Mouse (Mus musculus) heart, embryonic 16.5 days (tissue): Measurements from ENCODE around the gene Fam205a1. TPM values are rescaled to one million over a fixed set of nuclear protein-coding genes. Genes with fewer than 3 reads are reported as not detected.

Source experiments
- ATAC-seq: fragments of 200-750 bp; cut with Nextera tagmentation; replicated peaks from 2 replicates; pipeline ENCODE4 v1.8.0; 2017; ENCODE audit warnings: moderate number of reproducible peaks; ENCODE audit not compliant: insufficient read depth, low FRiP score; ENCODE audit errors: extremely low read depth
- H3K27ac ChIP-seq: fragments of 300-500 bp; sonication (generic); 2 replicates; pipeline ENCODE4 v1.5.1; 2014; ENCODE audit warnings: mild to moderate bottlenecking, low read length, control low read depth, moderate library complexity
- H3K27me3 ChIP-seq: fragments of 300-500 bp; sonication (generic); 2 replicates; pipeline ENCODE4 v1.6.1; 2014; ENCODE audit warnings: low read length, mixed read lengths; ENCODE audit not compliant: control insufficient read depth, insufficient read depth
- H3K36me3 ChIP-seq: fragments of 300-500 bp; sonication (generic); 2 replicates; pipeline ENCODE4 v1.6.1; 2014; ENCODE audit not compliant: control insufficient read depth, insufficient read depth
- H3K4me1 ChIP-seq: fragments of 300-500 bp; sonication (generic); 2 replicates; pipeline ENCODE4 v1.6.1; 2014; ENCODE audit warnings: low read length, mixed read lengths; ENCODE audit not compliant: control insufficient read depth, insufficient read depth
- H3K4me2 ChIP-seq: fragments of 300-500 bp; sonication (generic); 2 replicates; pipeline ENCODE4 v1.6.1; 2014; ENCODE audit warnings: low read depth, mild to moderate bottlenecking, control low read depth, low read length
- H3K4me3 ChIP-seq: fragments of 300-500 bp; sonication (generic); 2 replicates; pipeline ENCODE4 v1.5.1; 2014; ENCODE audit warnings: mild to moderate bottlenecking, control low read depth, low read length
- H3K9ac ChIP-seq: fragments of 300-500 bp; sonication (generic); 2 replicates; pipeline ENCODE4 v1.6.1; 2014; ENCODE audit warnings: low read length, control low read depth
- H3K9me3 ChIP-seq: fragments of 300-500 bp; sonication (generic); replicated peaks from 2 replicates; pipeline ENCODE4 v1.6.1; 2016; ENCODE audit warnings: low read length; ENCODE audit not compliant: control insufficient read depth
- WGBS: fragments of 180-500 bp; shearing (Covaris S2); extraction: QIAGEN DNeasy Blood & Tissue Kit; methylation state at CpG from one replicate; pipeline ENCODE4 v1.1.7; 2014; 5-methylcytosine and 5-hydroxymethylcytosine counted together
- polyA plus RNA-seq: library from polyadenylated mRNA; unstranded; fragments of >200 nt; fragmentation: Nextera tagmentation; extraction: Ambion mirVana; gene quantifications from 2 replicates; pipeline ENCODE4 v1.2.1, GENCODE M21; 2015

Gene Fam205a1
- polyA plus RNA-seq, 1 experiment from 2014 or later = not detected

GRCm38 (mm10) chr4:42879829-42880676 is 26.4 kb upstream of the Fam205a1 start:
- Histone ChIP-seq H3K27ac (no peak overlapping the region), H3K4me2 (no peak overlapping the region), H3K9ac (peak overlapping the region; percentile 51; the same call in 1 of the 2 replicates), H3K27me3 (no peaks in the 10 kb centered on the region), H3K4me1 (0 out of 2 replicates have a peak, but pooled peaks cover 2% of the 10 kb centered on the region), H3K9me3 (no peaks in the 10 kb centered on the region), H3K4me3 (no peak overlapping the region), H3K36me3 (no peaks in the 10 kb centered on the region)
- WGBS = 59% methylated on average over 16 of the region's 16 CpGs
- no peak for ATAC-seq

- no peak overlapping the region for H3K9ac ChIP-seq
- no peak for ATAC-seq
- no peak overlapping the region for H3K4me3 ChIP-seq
- no peaks in the 10 kb centered on the region for H3K36me3 ChIP-seq
- no peak overlapping the region for H3K27ac ChIP-seq
- no peaks in the 10 kb centered on the region for H3K9me3 ChIP-seq
- 0 out of 2 replicates have a peak, but pooled peaks cover 2% of the 10 kb centered on the region for H3K4me1 ChIP-seq
- no peaks in the 10 kb centered on the region for H3K27me3 ChIP-seq
- H3K4me2 ChIP-seq = no peak overlapping the region
- 75% methylated on average over 2 of the region's 2 CpGs for WGBS
Observed at GRCm38 (mm10) chr4:42877657-42878056, 24.0 kb upstream of the Fam205a1 start.

DNA sequence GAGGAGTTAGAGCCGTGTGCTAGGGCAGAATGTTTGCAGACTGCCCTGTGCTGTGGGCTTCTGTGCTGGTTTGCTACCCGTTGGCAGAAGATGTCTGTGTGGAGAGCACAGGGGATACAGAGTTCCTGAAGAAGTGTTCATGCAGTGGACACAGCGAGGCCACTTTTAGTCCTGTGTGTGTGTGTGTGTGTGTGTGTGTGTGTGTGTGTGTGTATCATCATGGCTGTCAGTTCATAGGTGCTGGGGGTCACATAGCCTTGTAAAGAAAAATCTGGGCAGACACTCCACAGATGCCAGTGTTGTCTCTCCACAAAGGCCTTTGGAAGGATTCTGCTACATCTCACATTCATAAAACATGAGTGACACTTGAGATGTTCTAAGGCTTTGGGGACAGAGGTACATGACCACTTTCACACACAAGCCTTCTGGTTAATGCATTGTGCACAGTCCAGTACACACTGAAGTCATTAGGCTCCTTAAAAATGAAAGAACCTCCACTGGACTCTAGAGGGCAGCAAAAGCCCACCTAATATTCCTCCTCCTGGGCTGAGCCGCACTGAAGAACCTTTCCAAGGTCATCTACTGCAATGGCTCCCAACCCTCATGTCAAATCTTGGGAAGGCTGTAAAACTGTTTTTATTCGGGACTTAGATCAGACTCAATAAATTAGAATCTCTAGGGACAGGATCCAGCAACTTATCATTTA is 23.1 kb upstream of the Fam205a1 start:
- peak; percentile 69 for ATAC-seq
- H3K4me3 ChIP-seq = no peak overlapping the region
- no peak overlapping the region for H3K9ac ChIP-seq
- no peak overlapping the region for H3K27ac ChIP-seq
- WGBS = 33% methylated on average over 5 of the region's 5 CpGs
- no peaks in the 10 kb centered on the region for H3K36me3 ChIP-seq
- H3K4me2 ChIP-seq = no peak overlapping the region
- no peaks in the 10 kb centered on the region for H3K9me3 ChIP-seq
- H3K4me1 ChIP-seq = 0 out of 2 replicates have a peak, but pooled peaks cover 2% of the 10 kb centered on the region
- no peaks in the 10 kb centered on the region for H3K27me3 ChIP-seq

DNA sequence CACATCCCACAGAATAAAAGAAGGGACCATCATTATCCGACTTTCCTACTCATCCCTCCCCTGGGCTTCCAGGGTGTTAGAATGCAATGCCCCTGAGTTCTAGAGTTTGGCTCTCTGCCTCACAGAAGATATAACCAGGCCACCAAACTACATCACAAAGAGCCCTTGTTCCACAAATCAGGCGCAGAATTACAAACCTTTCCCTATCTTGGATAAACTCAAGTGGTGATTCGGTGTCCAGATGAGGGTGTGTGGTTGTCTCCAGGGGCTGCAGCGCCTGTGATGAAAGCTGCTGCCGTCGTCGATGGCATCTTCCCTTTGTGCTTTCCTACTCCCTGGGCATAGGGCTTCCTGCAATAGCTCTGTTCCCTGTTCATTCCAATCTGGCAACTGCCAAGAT is 20.4 kb upstream of the Fam205a1 start, which contains the start of gene Fam205c:
Gene Fam205c (minus strand): TSS at position 101 of the 400 bp plus-strand sequence.
- no peaks in the 10 kb centered on the region for H3K9me3 ChIP-seq
- H3K4me3 ChIP-seq = no peak within 1 kb of the TSS
- H3K9ac ChIP-seq = no peak within 1 kb of the TSS
- ATAC-seq = no peak
- no peaks in the 10 kb centered on the region for H3K4me1 ChIP-seq
- no peaks in the 10 kb centered on the region for H3K36me3 ChIP-seq
- 71% methylated on average over 7 of the region's 7 CpGs for WGBS
- no peak within 1 kb of the TSS for H3K4me2 ChIP-seq
- no peaks in the 10 kb centered on the region for H3K27me3 ChIP-seq
- H3K27ac ChIP-seq = no peak within 1 kb of the TSS

- H3K4me3 ChIP-seq = no peak overlapping the region
- no peak for ATAC-seq
- H3K4me1 ChIP-seq = no peaks in the 10 kb centered on the region
- WGBS = 66% methylated on average over 16 of the region's 16 CpGs
- no peak overlapping the region for H3K27ac ChIP-seq
- H3K4me2 ChIP-seq = no peak overlapping the region
- no peaks in the 10 kb centered on the region for H3K36me3 ChIP-seq
- H3K9ac ChIP-seq = no peak overlapping the region
- no peaks in the 10 kb centered on the region for H3K27me3 ChIP-seq
- H3K9me3 ChIP-seq = no peaks in the 10 kb centered on the region
Observed at GRCm38 (mm10) chr4:42872746-42873435, 19.2 kb upstream of the Fam205a1 start.

DNA sequence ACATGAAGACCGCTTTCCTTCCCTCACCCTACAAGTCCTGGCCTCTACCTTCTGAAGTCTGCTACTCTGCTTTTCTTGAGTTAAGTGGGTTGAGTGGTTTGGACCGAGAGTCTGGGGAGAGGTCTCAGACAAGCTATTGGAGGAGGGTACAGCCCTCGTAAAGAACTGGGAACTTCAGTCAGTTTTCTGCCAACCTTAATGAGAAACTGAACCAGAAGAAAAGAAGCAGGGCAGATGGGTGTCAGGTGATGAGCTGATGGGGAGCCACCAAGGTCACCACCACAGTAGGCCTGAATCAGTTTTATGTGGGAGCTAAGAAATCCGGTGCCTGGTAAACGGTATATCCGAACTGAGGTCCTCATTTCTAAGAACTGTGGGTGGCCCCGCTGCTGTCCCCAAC is 18.5 kb upstream of the Fam205a1 start:
- no peak for ATAC-seq
- H3K9me3 ChIP-seq = no peaks in the 10 kb centered on the region
- 88% methylated on average over 7 of the region's 7 CpGs for WGBS

GRCm38 (mm10) chr4:42870748-42871147 is 17.1 kb upstream of the Fam205a1 start:
- Histone ChIP-seq H3K27me3 (no peaks in the 10 kb centered on the region), H3K4me3 (no peak overlapping the region), H3K9ac (no peak overlapping the region), H3K4me1 (no peaks in the 10 kb centered on the region), H3K4me2 (no peak overlapping the region), H3K36me3 (no peaks in the 10 kb centered on the region), H3K9me3 (no peaks in the 10 kb centered on the region), H3K27ac (no peak overlapping the region)
- WGBS = 70% methylated on average over 5 of the region's 5 CpGs
- ATAC-seq = no peak

More for the DNA sequence above, 18.5 kb upstream of the Fam205a1 start:
- Histone ChIP-seq H3K4me2 (no peak overlapping the region), H3K27ac (no peak overlapping the region), H3K4me3 (no peak overlapping the region), H3K36me3 (no peaks in the 10 kb centered on the region), H3K9ac (no peak overlapping the region), H3K27me3 (no peaks in the 10 kb centered on the region), H3K4me1 (no peaks in the 10 kb centered on the region)

DNA sequence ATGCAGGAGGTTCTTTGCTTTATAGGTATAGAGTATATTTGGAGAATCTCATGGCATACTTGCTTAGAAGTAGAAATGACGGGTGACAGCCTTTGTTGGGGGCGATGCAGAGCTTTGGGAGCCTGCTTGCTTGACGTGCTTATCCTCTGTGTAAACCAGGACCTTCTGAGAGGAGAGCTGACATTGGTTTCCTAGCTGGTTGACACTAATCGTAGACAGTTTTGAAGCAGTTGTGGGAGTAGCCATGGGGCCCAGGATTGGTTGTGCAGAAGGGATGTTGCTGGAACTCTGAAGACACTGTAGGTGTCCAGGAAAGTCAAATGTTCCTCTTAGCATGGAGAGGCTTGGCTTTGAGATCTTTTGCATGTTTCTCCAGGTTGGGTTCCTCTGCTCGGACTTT is 14.5 kb upstream of the Fam205a1 start:
- 77% methylated on average over 5 of the region's 5 CpGs for WGBS
- H3K27ac ChIP-seq = no peak overlapping the region
- H3K9ac ChIP-seq = no peak overlapping the region

More for the DNA sequence above, 14.5 kb upstream of the Fam205a1 start:
- no peak overlapping the region for H3K4me3 ChIP-seq
- H3K9me3 ChIP-seq = no peaks in the 10 kb centered on the region
- H3K27me3 ChIP-seq = no peaks in the 10 kb centered on the region
- H3K4me1 ChIP-seq = no peaks in the 10 kb centered on the region
- no peaks in the 10 kb centered on the region for H3K36me3 ChIP-seq
- no peak overlapping the region for H3K4me2 ChIP-seq
- no peak for ATAC-seq
